Mouse (Mus musculus) lung, postnatal 0 days (tissue): ENCODE data around the gene Gng7. TPM values are rescaled to one million over a fixed set of nuclear protein-coding genes. Genes with fewer than 3 reads are reported as not detected.

Experiments
- ATAC-seq: fragments of 200-750 bp; cut with Nextera tagmentation; 2 replicates; pipeline ENCODE4 v1.8.0; 2017; ENCODE audit warnings: moderate library complexity
- DNase-seq: peaks from one replicate; pipeline ENCODE4 v3.0.0-alpha.2; 2016; ENCODE audit warnings: low spot score
- H3K27ac ChIP-seq: fragments of 300-500 bp; sonication (generic); 2 replicates; pipeline ENCODE4 v1.5.1; 2014; ENCODE audit warnings: antibody characterized with exemption, mild to moderate bottlenecking, low read length, mixed read lengths
- H3K27me3 ChIP-seq: fragments of 300-500 bp; sonication (generic); replicated peaks from 2 replicates; pipeline ENCODE4 v1.6.1; 2014; ENCODE audit warnings: low read length, mixed read lengths; ENCODE audit not compliant: insufficient read depth
- H3K36me3 ChIP-seq: fragments of 300-500 bp; sonication (generic); 2 replicates; pipeline ENCODE4 v1.6.1; 2014; ENCODE audit warnings: low read length, mixed read lengths; ENCODE audit not compliant: insufficient read depth
- H3K4me1 ChIP-seq: fragments of 300-500 bp; sonication (generic); 2 replicates; pipeline ENCODE4 v1.6.1; 2014; ENCODE audit warnings: antibody characterized with exemption, low read depth, low read length, mixed read lengths; ENCODE audit not compliant: insufficient read depth
- H3K4me2 ChIP-seq: fragments of 300-500 bp; sonication (generic); replicated peaks from 2 replicates; pipeline ENCODE4 v1.6.1; 2014; ENCODE audit warnings: low read depth, mild to moderate bottlenecking, low read length, moderate library complexity, mixed read lengths
- H3K4me3 ChIP-seq: fragments of 300-500 bp; sonication (generic); 2 replicates; pipeline ENCODE4 v1.5.1; 2014; ENCODE audit warnings: low read depth, low read length
- H3K9ac ChIP-seq: fragments of 300-500 bp; sonication (generic); replicated peaks from 2 replicates; pipeline ENCODE4 v1.6.1; 2014; ENCODE audit warnings: low read depth, mild to moderate bottlenecking
- H3K9me3 ChIP-seq: fragments of 300-500 bp; sonication (generic); 2 replicates; pipeline ENCODE4 v1.6.1; 2016; ENCODE audit warnings: low read length, mixed read lengths
- CTCF ChIP-seq: IDR thresholded peaks from 2 replicates; pipeline ENCODE4 v1.5.1; 2016; ENCODE audit warnings: antibody characterized with exemption, mild to moderate bottlenecking
- EP300 ChIP-seq: IDR thresholded peaks from 2 replicates; pipeline ENCODE4 v1.6.1; 2016; ENCODE audit warnings: antibody characterized with exemption, mild to moderate bottlenecking, control low read depth
- WGBS: fragments of 180-500 bp; shearing (Covaris S2); extraction: QIAGEN DNeasy Blood & Tissue Kit; methylation state at CpG from one replicate; pipeline ENCODE4 v1.1.7; 2014; 5-methylcytosine and 5-hydroxymethylcytosine counted together
- polyA plus RNA-seq: library from polyadenylated mRNA; unstranded; fragments of >200 nt; fragmentation: Nextera tagmentation; extraction: Ambion mirVana; gene quantifications from 2 replicates; pipeline ENCODE4 v1.2.1, GENCODE M21; 2015

Gng7 gene
- polyA plus RNA-seq, 1 experiment from 2014 or later, result 1.0 TPM

GRCm38 (mm10) chr10:80960551-80961508 lies 53.9 kb downstream of the Gng7 start:
- Histone ChIP-seq H3K36me3 (no peaks in the 10 kb centered on the region), H3K27ac (peak overlapping the region; percentile 96), H3K4me1 (peaks cover 32% of the 10 kb centered on the region), H3K27me3 (no peaks in the 10 kb centered on the region), H3K4me3 (no peak overlapping the region), H3K4me2 (peak overlapping the region; percentile 29; the same call in 1 of the 2 replicates), H3K9me3 (no peaks in the 10 kb centered on the region), H3K9ac (no peak overlapping the region)
- DNase-seq (peak; percentile 94), ATAC-seq (peak; percentile 68)
- peak; percentile 62 for TF ChIP-seq CTCF
- peak; percentile 96 for TF ChIP-seq EP300
- WGBS, result 12% methylated on average over 15 of the region's 16 CpGs

GRCm38 (mm10) chr10:80958979-80959637 lies 55.6 kb downstream of the Gng7 start:
- Histone ChIP-seq H3K27me3 (no peaks in the 10 kb centered on the region), H3K4me3 (no peak overlapping the region), H3K4me2 (no peak overlapping the region), H3K27ac (no peak overlapping the region), H3K9me3 (no peaks in the 10 kb centered on the region), H3K9ac (no peak overlapping the region), H3K4me1 (peaks cover 29% of the 10 kb centered on the region), H3K36me3 (no peaks in the 10 kb centered on the region)
- ATAC-seq (no peak), DNase-seq (no peak)
- WGBS, result 93% methylated on average over 5 of the region's 5 CpGs
- TF ChIP-seq EP300 (no peak), CTCF (no peak)

GRCm38 (mm10) chr10:80957791-80958190 lies 57.0 kb downstream of the Gng7 start:
- Histone ChIP-seq H3K9me3 (no peaks in the 10 kb centered on the region), H3K27ac (no peak overlapping the region), H3K4me1 (peaks cover 17% of the 10 kb centered on the region), H3K36me3 (no peaks in the 10 kb centered on the region), H3K27me3 (no peaks in the 10 kb centered on the region), H3K4me2 (no peak overlapping the region), H3K4me3 (no peak overlapping the region), H3K9ac (no peak overlapping the region)
- TF ChIP-seq EP300 (no peak), CTCF (peak; percentile 27)
- DNase-seq (no peak), ATAC-seq (no peak)
- 79% methylated on average over 4 of the region's 4 CpGs for WGBS

GRCm38 (mm10) chr10:80956901-80957300 lies 57.8 kb downstream of the Gng7 start:
- no peak overlapping the region for H3K4me3 ChIP-seq
- H3K27me3 ChIP-seq, result no peaks in the 10 kb centered on the region
- H3K27ac ChIP-seq, result no peak overlapping the region
- H3K9ac ChIP-seq, result no peak overlapping the region
- ATAC-seq (no peak), DNase-seq (no peak)
- no peaks in the 10 kb centered on the region for H3K36me3 ChIP-seq
- H3K4me1 ChIP-seq, result peaks cover 16% of the 10 kb centered on the region; the same call in 1 of the 2 replicates
- TF ChIP-seq EP300, result no peak
- TF ChIP-seq CTCF, result no peak
- 84% methylated on average over 6 of the region's 6 CpGs for WGBS
- no peaks in the 10 kb centered on the region for H3K9me3 ChIP-seq
- no peak overlapping the region for H3K4me2 ChIP-seq

GRCm38 (mm10) chr10:80956385-80956784 lies 58.4 kb downstream of the Gng7 start:
- Histone ChIP-seq H3K4me2 (no peak overlapping the region), H3K4me1 (peaks cover 13% of the 10 kb centered on the region; the same call in 1 of the 2 replicates), H3K9ac (no peak overlapping the region), H3K36me3 (no peaks in the 10 kb centered on the region), H3K27ac (no peak overlapping the region), H3K27me3 (no peaks in the 10 kb centered on the region), H3K9me3 (no peaks in the 10 kb centered on the region), H3K4me3 (no peak overlapping the region)
- ATAC-seq (no peak), DNase-seq (no peak)
- WGBS, result 90% methylated on average over 8 of the region's 8 CpGs
- TF ChIP-seq CTCF (no peak), EP300 (no peak)

- Histone ChIP-seq H3K9me3 (no peaks in the 10 kb centered on the region), H3K9ac (no peak overlapping the region), H3K27ac (no peak overlapping the region), H3K4me2 (no peak overlapping the region), H3K4me3 (no peak overlapping the region), H3K4me1 (peaks cover 9% of the 10 kb centered on the region; the same call in 1 of the 2 replicates), H3K36me3 (no peaks in the 10 kb centered on the region), H3K27me3 (no peaks in the 10 kb centered on the region)
- peak; percentile 81 for DNase-seq
- WGBS, result 14% methylated on average over 9 of the region's 9 CpGs
- peak; percentile 60 for ATAC-seq
- TF ChIP-seq EP300 (0 out of 2 replicates have a peak, but pooled peaks have one; percentile 26), CTCF (peak; percentile 92)
Observed at GRCm38 (mm10) chr10:80955536-80955935, 59.2 kb downstream of the Gng7 start.
